Mouse (Mus musculus): ENCODE measurements at regions not wholly inside any gene's neighbourhood (a gene's known extent, or its start where the extent isn't known, plus 50 kb on each side); places are given as distances from the start of the nearest gene placed in this dataset.

GRCm38 (mm10) chr12:27060899-27061762, 281.2 kb downstream of the Sox11 start:
- no peak for DNase-seq

- DNase-seq: no peak
Observed at GRCm38 (mm10) chr12:27059885-27060284, 282.5 kb downstream of the Sox11 start.

- DNase-seq: no peak
Observed at GRCm38 (mm10) chr12:27054411-27054810, 288.0 kb downstream of the Sox11 start.

GRCm38 (mm10) chr12:27037922-27038321, 304.5 kb downstream of the Sox11 start:
- DNase-seq: no peak

GRCm38 (mm10) chr12:27019751-27020150, 322.6 kb downstream of the Sox11 start:
- no peak for DNase-seq

- no peak for DNase-seq
Observed at GRCm38 (mm10) chr12:27018366-27018765, 324.0 kb downstream of the Sox11 start.

- no peak for DNase-seq
Observed at GRCm38 (mm10) chr12:26999287-26999686, 343.1 kb downstream of the Sox11 start.

GRCm38 (mm10) chr12:26976284-26977065, 365.9 kb downstream of the Sox11 start:
- no peak for DNase-seq

- no peak for DNase-seq
Observed at GRCm38 (mm10) chr12:26972495-26973113, 369.8 kb downstream of the Sox11 start.

- no peak for DNase-seq
Observed at GRCm38 (mm10) chr12:26967018-26967737, 375.2 kb downstream of the Sox11 start.

GRCm38 (mm10) chr12:26963917-26964316, 378.5 kb downstream of the Sox11 start:
- no peak for DNase-seq

- DNase-seq: no peak
Observed at GRCm38 (mm10) chr12:26939831-26940230, 402.5 kb downstream of the Sox11 start.

- no peak for DNase-seq
Observed at GRCm38 (mm10) chr12:26937836-26938235, 404.5 kb downstream of the Sox11 start.

GRCm38 (mm10) chr12:26936696-26937458, 405.5 kb downstream of the Sox11 start:
- no peak for DNase-seq

- DNase-seq: no peak
Observed at GRCm38 (mm10) chr12:26930155-26930867, 412.1 kb downstream of the Sox11 start.

- no peak for DNase-seq
Observed at GRCm38 (mm10) chr12:26906126-26906525, 436.2 kb downstream of the Sox11 start.

GRCm38 (mm10) chr12:26903894-26904272, 434.9 kb downstream of the Cmpk2 start:
- no peak for DNase-seq

- no peak for DNase-seq
Observed at GRCm38 (mm10) chr12:26903073-26903893, 434.3 kb downstream of the Cmpk2 start.

GRCm38 (mm10) chr12:26891190-26891589, 422.2 kb downstream of the Cmpk2 start:
- no peak for DNase-seq

GRCm38 (mm10) chr12:26886635-26887014, 417.6 kb downstream of the Cmpk2 start:
- no peak for DNase-seq
